Mouse (Mus musculus) brain, embryonic 14.5 days (tissue): ENCODE data around the gene Sec23b. TPM values are rescaled to one million over a fixed set of nuclear protein-coding genes. Genes with fewer than 3 reads are reported as not detected.
"Not testable (repeated sequence)": the region's sequence is repeated elsewhere in the genome, so short reads cannot be mapped to it uniquely, and the experiment has no call there.

ENCODE experiments used
- DNase-seq: peaks from one replicate; pipeline ENCODE4 v3.0.0-alpha.2; 2011; ENCODE audit warnings: low read depth
- CTCF ChIP-seq: fragments of 200-500 bp; IDR thresholded peaks from 2 replicates; pipeline ENCODE4 v1.5.1; 2012; ENCODE audit warnings: inconsistent platforms, mild to moderate bottlenecking, moderate library complexity, borderline replicate concordance; ENCODE audit not compliant: insufficient read depth, insufficient read length; ENCODE audit errors: extremely low read depth
- POLR2A ChIP-seq: fragments of 200-500 bp; IDR thresholded peaks from 2 replicates; pipeline ENCODE4 v1.6.1; 2012; ENCODE audit warnings: mild to moderate bottlenecking, inconsistent platforms, borderline replicate concordance; ENCODE audit not compliant: poor library complexity, insufficient read depth, insufficient read length, severe bottlenecking; ENCODE audit errors: extremely low read depth
- polyA plus RNA-seq: library from polyadenylated mRNA; depleted of rRNA; stranded (reverse); fragments of >200 nt; gene quantifications from 2 replicates; pipeline ENCODE4 v1.2.3, GENCODE M21; 2012

The Sec23b gene
- polyA plus RNA-seq, 1 experiment = 63.3 TPM

- no peak for DNase-seq
- TF ChIP-seq CTCF = no peak
- no peak for TF ChIP-seq POLR2A
Measured at GRCm38 (mm10) chr2:144545481-144545880, 10.5 kb upstream of the Sec23b start.

- DNase-seq = no peak
- TF ChIP-seq POLR2A = no peak
- no peak for TF ChIP-seq CTCF
Measured at GRCm38 (mm10) chr2:144547559-144547958, 8.5 kb upstream of the Sec23b start.

- TF ChIP-seq CTCF = no peak
- peak; percentile 67; the same call in 1 of the 2 replicates for TF ChIP-seq POLR2A
- peak; percentile 95 for DNase-seq
Measured at GRCm38 (mm10) chr2:144550529-144550928, 5.5 kb upstream of the Sec23b start, which contains the start of gene Rbbp9. TSS of gene Rbbp9 (minus strand) at chr2:144550869.

DNA sequence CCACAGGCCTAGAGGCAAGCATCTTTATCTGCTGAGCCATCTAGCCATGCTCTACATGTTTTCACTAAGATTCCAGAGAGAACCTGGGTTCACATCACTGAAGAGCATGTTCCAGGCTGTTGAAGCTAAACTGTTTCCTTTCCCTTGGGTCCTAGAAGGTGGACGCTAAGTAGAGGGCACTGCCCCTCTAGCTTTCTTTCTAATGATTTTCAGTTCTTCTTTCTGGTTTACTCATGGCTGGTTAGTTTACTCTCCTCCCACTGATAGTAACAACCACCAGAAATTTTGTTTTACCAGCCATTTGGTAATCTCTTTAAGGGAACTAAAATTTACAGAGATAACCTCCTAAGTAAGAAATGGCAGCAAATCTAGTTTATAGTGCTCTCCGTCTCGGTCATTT, 2.1 kb upstream of the Sec23b start:
- DNase-seq = no peak
- TF ChIP-seq POLR2A (no peak), CTCF (no peak)

- DNase-seq = no peak
- TF ChIP-seq POLR2A (no peak), CTCF (no peak)
Measured at GRCm38 (mm10) chr2:144555286-144555819, 676 bp upstream of the Sec23b start.

DNA sequence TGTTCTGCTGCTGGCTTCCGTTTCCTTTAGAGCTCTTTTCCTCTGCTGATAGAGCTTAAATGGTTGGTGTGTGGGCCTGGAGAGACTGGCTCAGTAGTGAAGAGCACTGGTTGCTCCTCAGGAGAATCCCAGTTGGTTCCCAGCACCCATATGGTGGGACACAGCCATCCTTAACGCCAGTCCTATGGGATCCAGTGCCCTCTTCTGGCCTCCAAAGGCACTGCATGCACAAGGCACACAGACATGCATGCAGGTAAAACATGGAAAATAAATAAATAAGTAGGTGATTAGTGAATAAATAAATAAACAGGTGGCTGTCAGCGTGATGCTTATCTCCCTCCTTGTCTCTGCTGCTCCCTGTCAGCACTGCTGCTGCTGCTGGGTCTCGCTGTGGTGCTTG, 32.7 kb downstream of the Sec23b start:
- TF ChIP-seq POLR2A = no peak
- peak; percentile 39; the same call in 1 of the 2 replicates for TF ChIP-seq CTCF
- DNase-seq = no peak

- DNase-seq = not testable (repeated sequence)
Measured at GRCm38 (mm10) chr2:144593036-144593435, 37.0 kb downstream of the Sec23b start.

DNA sequence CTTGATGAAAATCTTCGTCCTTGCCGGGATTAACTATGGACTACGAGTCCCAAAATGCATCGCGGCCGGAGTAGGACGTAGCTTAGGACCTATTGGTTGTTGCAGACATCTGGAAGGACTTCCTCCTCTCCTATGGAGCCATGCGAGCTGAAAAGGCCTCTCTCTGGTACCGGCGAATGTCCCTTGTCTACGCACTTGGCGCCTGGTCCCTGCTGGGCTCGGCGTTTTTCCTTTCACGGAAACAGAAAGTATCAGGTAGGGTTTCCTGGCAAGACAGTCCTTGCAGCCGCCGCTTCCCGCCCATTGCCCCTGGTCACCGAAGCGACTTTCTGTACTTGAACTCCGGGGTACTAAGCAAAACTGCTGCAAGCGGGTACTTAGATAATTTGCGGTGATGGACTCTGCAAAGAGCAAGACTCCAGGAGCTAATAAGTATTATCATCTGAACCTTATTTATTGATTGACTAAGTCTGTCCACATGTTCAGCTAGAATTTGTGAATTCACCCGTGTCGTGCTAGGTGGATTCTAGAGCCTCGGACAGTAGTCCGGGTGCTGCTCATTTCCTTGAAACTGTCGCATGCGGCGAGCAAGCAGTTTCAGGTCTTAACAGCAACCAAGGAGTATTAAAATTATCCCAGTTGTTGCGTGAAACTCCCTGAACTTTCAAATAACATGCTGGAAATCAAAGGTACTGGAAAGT, 38.1 kb downstream of the Sec23b start, which contains the start of gene Smim26:
Gene Smim26, plus strand, starts transcription at position 104 of the 701 bp plus-strand sequence.
- peak; percentile 95 for DNase-seq
- TF ChIP-seq CTCF (no peak), POLR2A (peak; percentile 17; the same call in 1 of the 2 replicates)

DNA sequence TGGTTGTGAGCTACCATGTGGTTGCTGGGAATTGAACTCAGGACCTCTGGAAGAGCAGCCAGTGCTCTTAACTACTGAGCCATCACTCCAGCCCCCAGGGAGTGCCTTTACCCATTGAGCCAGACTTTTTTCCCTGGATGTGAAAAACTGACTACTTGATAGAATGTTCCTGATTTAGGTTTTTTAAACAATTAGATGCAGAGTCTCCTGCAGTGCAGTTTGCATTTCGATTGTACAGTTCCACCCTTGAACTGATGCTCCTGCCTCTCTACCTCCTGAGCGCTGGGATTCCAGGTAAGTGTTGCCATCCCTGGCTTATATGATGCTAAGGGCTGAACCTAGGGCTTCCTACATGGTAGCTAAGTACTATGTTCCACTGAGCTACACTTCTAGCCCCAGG, 42.0 kb downstream of the Sec23b start:
- DNase-seq = no peak
- no peak for TF ChIP-seq CTCF
- no peak for TF ChIP-seq POLR2A

- peak; percentile 63; the same call in 1 of the 2 replicates for TF ChIP-seq POLR2A
- peak; percentile 84 for TF ChIP-seq CTCF
Measured at GRCm38 (mm10) chr2:144599831-144600687, 44.0 kb downstream of the Sec23b start, which contains the start of gene Dtd1. TSS of gene Dtd1 (plus strand) at chr2:144599897.

DNA sequence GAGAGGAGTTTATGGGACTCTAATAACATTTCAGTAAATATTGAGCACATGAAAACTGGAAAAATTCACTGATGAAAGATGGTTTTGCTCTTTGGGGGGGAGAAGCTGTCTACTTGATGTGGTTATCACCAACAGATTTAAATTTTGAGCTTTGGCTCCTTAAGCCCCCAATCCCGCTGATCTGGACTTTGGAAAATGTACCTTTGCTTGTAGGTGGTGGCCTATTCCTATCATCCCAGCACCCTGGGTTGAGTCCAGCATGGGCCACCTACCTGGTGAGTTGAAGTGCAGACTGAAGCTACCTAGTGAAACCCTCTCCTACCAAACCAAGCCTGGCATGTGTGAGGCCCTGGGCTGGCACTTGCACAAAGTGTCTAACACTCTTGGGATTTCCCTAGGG, 45.5 kb downstream of the Sec23b start:
- TF ChIP-seq POLR2A = no peak
- no peak for TF ChIP-seq CTCF
- DNase-seq = no peak

More at GRCm38 (mm10) chr2:144599831-144600687, 44.0 kb downstream of the Sec23b start, which contains the start of gene Dtd1:
- peak; percentile 92 for DNase-seq
